Mouse (Mus musculus) liver, embryonic 14.5 days (tissue): Measurements from ENCODE around the gene Riox2. TPM values are rescaled to one million over a fixed set of nuclear protein-coding genes. Genes with fewer than 3 reads are reported as not detected.

ENCODE experiments used
- ATAC-seq: fragments of 200-750 bp; cut with Nextera tagmentation; 2 replicates; pipeline ENCODE4 v1.8.0; 2017; ENCODE audit warnings: moderate number of reproducible peaks, mild to moderate bottlenecking, moderate library complexity; ENCODE audit not compliant: insufficient read depth
- DNase-seq, 3 experiments: peaks; one replicate each; pipeline ENCODE4 v3.0.0-alpha.2; 2012 to 2013; ENCODE audit warnings: low read depth in 3 of 3, low spot score in 3 of 3
- H3K27ac ChIP-seq: fragments of 300-500 bp; sonication (generic); 2 replicates; pipeline ENCODE4 v1.5.1; 2014; ENCODE audit warnings: moderate library complexity, mild to moderate bottlenecking, control low read depth, inconsistent platforms
- H3K27me3 ChIP-seq: fragments of 300-500 bp; sonication (generic); 2 replicates; pipeline ENCODE4 v1.6.1; 2014; ENCODE audit warnings: mild to moderate bottlenecking, low read length, moderate library complexity; ENCODE audit not compliant: control insufficient read depth, insufficient read depth
- H3K36me3 ChIP-seq: fragments of 300-500 bp; sonication (generic); replicated peaks from 2 replicates; pipeline ENCODE4 v1.6.1; 2014; ENCODE audit warnings: low read depth; ENCODE audit not compliant: control insufficient read depth, insufficient read depth
- H3K4me1 ChIP-seq, 2 experiments: fragments of 200-500 bp in 1 of 2; fragments of 300-500 bp in 1 of 2; sonication (generic) in 1 of 2; replicated peaks; 2 replicates each; pipeline ENCODE4 v1.6.1; 2012 to 2014; ENCODE audit warnings: antibody characterized with exemption in 1 of 2, inconsistent platforms in 1 of 2, low read length in 1 of 2; ENCODE audit not compliant: control insufficient read depth in 2 of 2, insufficient read depth in 2 of 2
- H3K4me2 ChIP-seq: fragments of 300-500 bp; sonication (generic); 2 replicates; pipeline ENCODE4 v1.6.1; 2014; ENCODE audit warnings: low read depth, mild to moderate bottlenecking, control low read depth, moderate library complexity
- H3K4me3 ChIP-seq, 2 experiments: fragments of 200-500 bp in 1 of 2; fragments of 300-500 bp in 1 of 2; sonication (generic) in 1 of 2; 2 replicates each; pipeline ENCODE4 v1.5.1; 2012 to 2014; ENCODE audit warnings: low read depth in 2 of 2, low read length in 2 of 2, mild to moderate bottlenecking in 2 of 2, control low read depth in 1 of 2, inconsistent platforms in 1 of 2, moderate library complexity in 1 of 2; ENCODE audit not compliant: insufficient read depth in 1 of 2
- H3K9ac ChIP-seq: fragments of 300-500 bp; sonication (generic); replicated peaks from 2 replicates; pipeline ENCODE4 v1.6.1; 2014; ENCODE audit warnings: mild to moderate bottlenecking, control low read depth, moderate library complexity
- H3K9me3 ChIP-seq: fragments of 300-500 bp; sonication (generic); 2 replicates; pipeline ENCODE4 v1.6.1; 2016; ENCODE audit warnings: low read length, mixed read lengths; ENCODE audit not compliant: control insufficient read depth
- CTCF ChIP-seq: IDR thresholded peaks from 2 replicates; pipeline ENCODE4 v1.5.1; 2016; ENCODE audit warnings: antibody characterized with exemption, low read depth, control low read depth
- EP300 ChIP-seq: IDR thresholded peaks from 2 replicates; pipeline ENCODE4 v1.6.1; 2016; ENCODE audit warnings: antibody characterized with exemption, low read depth
- WGBS: fragments of 180-500 bp; shearing (Covaris S2); extraction: QIAGEN DNeasy Blood & Tissue Kit; methylation state at CpG from one replicate; pipeline ENCODE4 v1.1.7; 2014; ENCODE audit not compliant: insufficient replicate concordance; 5-methylcytosine and 5-hydroxymethylcytosine counted together
- polyA plus RNA-seq, 2 experiments: library from polyadenylated mRNA; depleted of rRNA in 1 of 2; stranded (reverse) in 1 of 2; unstranded in 1 of 2; fragments of >200 nt; fragmentation: Nextera tagmentation in 1 of 2; extraction: Ambion mirVana in 1 of 2; gene quantifications; 2 replicates each; pipeline versions ENCODE4 v1.2.1 to v1.2.3; 2012 to 2014

Gene Riox2
- polyA plus RNA-seq, 2 experiments: 7.6 to 15.8 TPM

GRCm38 (mm10) chr16:59469846-59470245, 1.7 kb upstream of the Riox2 start:
- ATAC-seq: no peak
- TF ChIP-seq CTCF (no peak), EP300 (no peak)

GRCm38 (mm10) chr16:59472546-59472945, 971 bp downstream of the Riox2 start:
- 39% methylated on average over 6 of the region's 6 CpGs for WGBS
- peak overlapping the region; percentile 56 for H3K9ac ChIP-seq

More at GRCm38 (mm10) chr16:59469846-59470245, 1.7 kb upstream of the Riox2 start:
- no peaks in the 10 kb centered on the region for H3K36me3 ChIP-seq
- H3K4me2 ChIP-seq: no peak overlapping the region
- no peak overlapping the region for H3K27ac ChIP-seq
- 37% methylated on average over 1 of the region's 1 CpGs for WGBS
- DNase-seq: no peak
- no peak overlapping the region for H3K9ac ChIP-seq
- H3K4me3 ChIP-seq: no peak overlapping the region
- no peaks in the 10 kb centered on the region for H3K27me3 ChIP-seq
- H3K9me3 ChIP-seq: no peaks in the 10 kb centered on the region
- peaks cover 0 to 5% of the 10 kb centered on the region in 2 experiments; a peak in 2 of 4 replicates for H3K4me1 ChIP-seq

GRCm38 (mm10) chr16:59474788-59475187, 3.2 kb downstream of the Riox2 start:
- DNase-seq: peak in 2 of 3 experiments; percentile 13 to 19
- 21% methylated on average over 1 of the region's 1 CpGs for WGBS
- no peak for ATAC-seq
- no peaks in the 10 kb centered on the region for H3K9me3 ChIP-seq
- no peak overlapping the region for H3K4me3 ChIP-seq
- H3K27ac ChIP-seq: no peak overlapping the region
- H3K27me3 ChIP-seq: no peaks in the 10 kb centered on the region
- peaks cover 3% of the 10 kb centered on the region; the same call in 1 of the 2 replicates for H3K36me3 ChIP-seq
- H3K4me2 ChIP-seq: no peak overlapping the region
- peaks cover 0 to 5% of the 10 kb centered on the region in 2 experiments; a peak in 2 of 4 replicates for H3K4me1 ChIP-seq
- no peak overlapping the region for H3K9ac ChIP-seq
- no peak for TF ChIP-seq EP300
- peak; percentile 84 for TF ChIP-seq CTCF

More at GRCm38 (mm10) chr16:59472546-59472945, 971 bp downstream of the Riox2 start:
- no peaks in the 10 kb centered on the region for H3K27me3 ChIP-seq
- H3K4me3 ChIP-seq: peak overlapping the region; percentile 68 to 71
- peak overlapping the region; percentile 65 for H3K4me2 ChIP-seq
- H3K27ac ChIP-seq: peak overlapping the region; percentile 40
- peaks cover 3% of the 10 kb centered on the region; the same call in 1 of the 2 replicates for H3K36me3 ChIP-seq
- H3K9me3 ChIP-seq: no peaks in the 10 kb centered on the region
- ATAC-seq (no peak), DNase-seq (no peak)
- TF ChIP-seq EP300 (no peak), CTCF (no peak)
- peaks cover 0 to 5% of the 10 kb centered on the region in 2 experiments; a peak in 2 of 4 replicates for H3K4me1 ChIP-seq

GRCm38 (mm10) chr16:59477955-59478354, 6.4 kb downstream of the Riox2 start:
- 0 out of 4 replicates have a peak, but pooled peaks cover 0 to 2% of the 10 kb centered on the region in 2 experiments for H3K4me1 ChIP-seq
- WGBS: 46% methylated on average over 3 of the region's 3 CpGs
- no peak for ATAC-seq
- H3K4me3 ChIP-seq: no peak overlapping the region
- DNase-seq: no peak
- no peaks in the 10 kb centered on the region for H3K27me3 ChIP-seq
- H3K9me3 ChIP-seq: no peaks in the 10 kb centered on the region
- H3K9ac ChIP-seq: no peak overlapping the region
- H3K36me3 ChIP-seq: peaks cover 3% of the 10 kb centered on the region
- no peak overlapping the region for H3K27ac ChIP-seq
- no peak for TF ChIP-seq CTCF
- TF ChIP-seq EP300: no peak
- no peak overlapping the region for H3K4me2 ChIP-seq

- Histone ChIP-seq H3K9ac (no peak overlapping the region), H3K4me2 (no peak overlapping the region), H3K4me1 (no peaks in the 10 kb centered on the region; a peak in 1 of 4 replicates), H3K9me3 (no peaks in the 10 kb centered on the region), H3K27ac (no peak overlapping the region), H3K4me3 (no peak overlapping the region), H3K27me3 (no peaks in the 10 kb centered on the region), H3K36me3 (peaks cover 19% of the 10 kb centered on the region)
- ATAC-seq: no peak
- WGBS: 71% methylated on average over 7 of the region's 7 CpGs
- TF ChIP-seq EP300: no peak
- TF ChIP-seq CTCF: no peak
- no peak for DNase-seq
Measured at GRCm38 (mm10) chr16:59487239-59487638, 15.7 kb downstream of the Riox2 start.
